Mouse (Mus musculus) liver, adult (tissue): ENCODE data around the gene Uso1.

Experiments
- GATA4 ChIP-seq: IDR thresholded peaks from 2 replicates; pipeline ENCODE4 v1.6.1; 2014; ENCODE audit warnings: mild to moderate bottlenecking, low read length; ENCODE audit not compliant: insufficient replicate concordance

Gene Uso1

GRCm38 (mm10) chr5:92206121-92206520 is 68.4 kb downstream of the Uso1 start:
- TF ChIP-seq GATA4 = no peak

DNA sequence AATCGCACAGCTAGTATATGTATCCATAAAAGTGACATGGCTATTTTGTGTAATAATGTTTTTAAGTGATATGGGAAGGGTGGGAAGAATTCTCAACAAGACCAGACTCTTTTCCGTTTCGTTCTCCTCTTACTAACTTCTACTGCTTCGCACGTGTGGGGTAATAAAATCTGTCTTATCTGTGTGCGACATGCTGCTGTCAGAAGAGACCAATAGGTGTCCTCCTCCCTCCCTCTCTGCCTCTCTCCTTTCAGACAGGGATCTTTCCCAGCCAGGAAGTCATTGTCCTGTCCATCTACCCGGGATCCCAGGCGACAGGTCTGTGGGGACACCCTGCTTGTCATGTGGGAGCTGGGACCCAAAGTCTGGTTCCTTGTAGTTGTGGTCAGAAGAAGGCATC is 72.5 kb downstream of the Uso1 start:
- no peak for TF ChIP-seq GATA4

- TF ChIP-seq GATA4 = no peak
Observed at GRCm38 (mm10) chr5:92212231-92212630, 74.5 kb downstream of the Uso1 start.

- TF ChIP-seq GATA4 = no peak
Observed at GRCm38 (mm10) chr5:92215308-92215707, 77.6 kb downstream of the Uso1 start, which contains the start of gene U90926. Gene U90926 (minus strand): TSS chr5:92215408.

GRCm38 (mm10) chr5:92218915-92219793 is 81.4 kb downstream of the Uso1 start:
- no peak for TF ChIP-seq GATA4

DNA sequence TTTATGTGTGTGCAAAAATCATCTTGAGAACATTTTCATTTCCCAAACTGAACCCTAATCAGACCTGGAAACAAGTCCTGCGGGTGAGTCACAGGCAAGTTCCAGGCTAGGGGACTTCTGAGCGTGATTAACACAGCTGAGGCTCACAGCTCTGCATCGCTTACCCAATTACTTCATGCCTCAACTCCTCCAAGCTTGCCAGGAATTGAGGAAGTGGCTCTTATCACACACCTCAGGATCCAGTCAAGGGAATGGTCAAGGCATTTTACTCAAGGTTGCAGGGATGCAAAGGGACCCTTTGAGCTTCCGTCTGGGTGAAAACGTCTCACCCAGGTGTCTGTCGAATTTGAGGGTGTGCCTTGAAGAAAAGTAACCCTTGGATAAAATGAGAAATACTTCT is 82.1 kb downstream of the Uso1 start:
- TF ChIP-seq GATA4 = no peak

- no peak for TF ChIP-seq GATA4
Observed at GRCm38 (mm10) chr5:92220287-92220902, 82.7 kb downstream of the Uso1 start.

GRCm38 (mm10) chr5:92227782-92228181 is 90.0 kb downstream of the Uso1 start:
- no peak for TF ChIP-seq GATA4

DNA sequence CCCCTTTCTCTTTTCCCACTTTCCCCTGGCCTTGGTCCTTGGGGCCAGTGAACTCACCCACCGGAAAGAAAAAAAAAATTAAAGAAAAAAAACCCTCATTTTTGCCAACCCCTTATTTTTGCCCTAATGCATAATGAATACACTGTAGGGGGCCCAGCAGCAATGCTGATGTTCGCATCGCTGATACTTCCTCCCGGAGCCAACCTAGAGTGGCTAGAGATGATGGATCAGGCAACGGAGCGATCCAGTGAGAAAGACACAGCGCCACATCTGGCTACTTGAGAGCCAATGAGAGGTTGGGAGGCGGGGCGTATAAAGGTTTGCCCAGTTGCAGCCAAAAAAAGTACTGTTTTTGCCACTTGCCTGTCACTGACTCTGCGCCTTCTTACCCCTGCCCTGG is 91.0 kb downstream of the Uso1 start:
- TF ChIP-seq GATA4 = no peak

GRCm38 (mm10) chr5:92229514-92229913 is 91.8 kb downstream of the Uso1 start:
- TF ChIP-seq GATA4 = no peak

GRCm38 (mm10) chr5:92230306-92230705 is 92.6 kb downstream of the Uso1 start:
- no peak for TF ChIP-seq GATA4

DNA sequence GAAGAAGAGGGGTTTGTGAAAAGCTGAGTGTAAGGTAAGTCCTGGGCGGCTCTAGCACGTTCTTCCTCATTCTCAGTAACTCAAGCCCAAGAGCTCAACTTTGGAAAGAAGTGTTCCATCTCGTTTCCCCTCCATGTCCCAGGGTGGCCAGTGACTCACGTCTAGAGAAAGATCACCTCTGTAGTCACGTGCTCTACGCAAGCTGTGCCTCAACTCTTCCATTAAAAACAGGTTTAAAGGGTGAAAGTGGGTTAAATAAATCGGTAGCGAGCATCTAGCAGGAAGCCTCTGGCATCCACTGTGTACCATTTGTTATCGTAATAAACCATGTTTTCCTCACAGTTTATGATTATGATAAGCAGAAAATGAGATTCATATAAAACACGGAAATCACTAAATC is 94.1 kb downstream of the Uso1 start:
- no peak for TF ChIP-seq GATA4

GRCm38 (mm10) chr5:92233366-92233765 is 95.6 kb downstream of the Uso1 start:
- no peak for TF ChIP-seq GATA4

- TF ChIP-seq GATA4 = no peak
Observed at GRCm38 (mm10) chr5:92234939-92235557, 97.3 kb downstream of the Uso1 start.

GRCm38 (mm10) chr5:92239333-92240232 is 101.8 kb downstream of the Uso1 start:
- TF ChIP-seq GATA4 = no peak

DNA sequence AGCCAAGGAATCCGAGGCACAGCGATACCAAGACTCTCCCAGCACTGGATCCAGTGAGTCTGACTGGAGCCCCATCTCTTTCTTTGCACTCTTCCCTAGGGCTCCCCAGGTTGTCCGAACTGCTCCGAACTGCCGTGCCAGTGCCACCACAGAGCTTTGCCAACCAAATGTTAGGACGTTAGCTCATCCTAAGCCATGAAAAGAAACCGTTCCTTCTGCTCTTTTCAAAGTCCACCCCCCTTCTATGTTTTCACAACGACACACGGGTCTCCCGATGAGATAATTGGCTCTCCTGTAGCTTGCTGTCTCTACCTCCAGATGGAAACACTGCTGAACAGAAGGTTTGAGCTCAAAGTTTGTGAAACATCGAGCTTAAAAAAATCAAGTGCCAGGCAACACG is 103.0 kb downstream of the Uso1 start:
- no peak for TF ChIP-seq GATA4

GRCm38 (mm10) chr5:92244900-92245299 is 107.2 kb downstream of the Uso1 start:
- no peak for TF ChIP-seq GATA4
